Mouse (Mus musculus): ENCODE results near the gene Atp5f1. TPM values are rescaled to one million over a fixed set of nuclear protein-coding genes. Genes with fewer than 3 reads are reported as not detected.
"Not testable (repeated sequence)": the region's sequence is repeated elsewhere in the genome, so short reads cannot be mapped to it uniquely, and the experiment has no call there.

The Atp5f1 gene
- total RNA-seq, 2 experiments from 2014 or later: 256 to 269 TPM

GRCm38 (mm10) chr3:105932240-105933071, 27.4 kb downstream of the Atp5f1 start, which contains the start of gene I830077J02Rik:
Gene I830077J02Rik (minus strand): TSS chr3:105932664.
- DNase-seq (ENCODE audit: low spot score in 2 of 2): no peak
- intact Hi-C loops (cut with DNase I): no loop called here

GRCm38 (mm10) chr3:105931095-105931494, 28.8 kb downstream of the Atp5f1 start:
- intact Hi-C loops (cut with DNase I): no loop called here
- DNase-seq (ENCODE audit: low spot score in 2 of 2): no peak

GRCm38 (mm10) chr3:105929821-105930220, 30.1 kb downstream of the Atp5f1 start:
- DNase-seq (ENCODE audit: low spot score in 2 of 2): no peak
- intact Hi-C loops (cut with DNase I): no loop called here

- intact Hi-C loops (cut with DNase I): no loop called here
- DNase-seq (ENCODE audit: low spot score in 2 of 2): no peak
These were observed 31.1 kb downstream of the Atp5f1 start for GRCm38 (mm10) chr3:105928781-105929180.

GRCm38 (mm10) chr3:105928195-105928569, 31.7 kb downstream of the Atp5f1 start:
- intact Hi-C loops (cut with DNase I): no loop called here
- no peak for DNase-seq (ENCODE audit: low spot score in 2 of 2)

- no peak for DNase-seq (ENCODE audit: low spot score in 2 of 2)
- intact Hi-C loops (cut with DNase I): no loop called here
These were observed 32.2 kb downstream of the Atp5f1 start for GRCm38 (mm10) chr3:105927561-105928194.

GRCm38 (mm10) chr3:105924616-105925015, 35.3 kb downstream of the Atp5f1 start:
- intact Hi-C loops (cut with DNase I): no loop called here
- no peak for DNase-seq (ENCODE audit: low spot score in 2 of 2)

- intact Hi-C loops (cut with DNase I): no loop called here
- DNase-seq (ENCODE audit: low spot score in 2 of 2): no peak
These were observed 37.9 kb downstream of the Atp5f1 start for GRCm38 (mm10) chr3:105921959-105922358.

- intact Hi-C loops (cut with DNase I); DNase-seq (ENCODE audit: low spot score in 2 of 2): not testable (repeated sequence)
These were observed 39.2 kb downstream of the Atp5f1 start for GRCm38 (mm10) chr3:105920743-105921142.

GRCm38 (mm10) chr3:105918355-105918745, 41.5 kb downstream of the Atp5f1 start:
- no peak for DNase-seq (ENCODE audit: low spot score in 2 of 2)
- intact Hi-C loops (cut with DNase I): no loop called here

- no peak for DNase-seq (ENCODE audit: low spot score in 2 of 2)
- intact Hi-C loops (cut with DNase I): no loop called here
These were observed 42.1 kb downstream of the Atp5f1 start for GRCm38 (mm10) chr3:105917656-105918354.

GRCm38 (mm10) chr3:105916455-105916854, 43.4 kb downstream of the Atp5f1 start:
- DNase-seq (ENCODE audit: low spot score in 2 of 2); intact Hi-C loops (cut with DNase I): not testable (repeated sequence)

- intact Hi-C loops (cut with DNase I): no loop called here
- DNase-seq (ENCODE audit: low spot score in 2 of 2): no peak
These were observed 44.6 kb downstream of the Atp5f1 start for GRCm38 (mm10) chr3:105915281-105915680.

- intact Hi-C loops (cut with DNase I): no loop called here
- DNase-seq (ENCODE audit: low spot score in 2 of 2): no peak
These were observed 45.8 kb downstream of the Atp5f1 start for GRCm38 (mm10) chr3:105913839-105914681.

GRCm38 (mm10) chr3:105912097-105912880, 47.6 kb downstream of the Atp5f1 start:
- intact Hi-C loops (cut with DNase I): no loop called here
- DNase-seq (ENCODE audit: low spot score in 2 of 2): no peak

- DNase-seq (ENCODE audit: low spot score in 2 of 2): no peak
- intact Hi-C loops (cut with DNase I): no loop called here
These were observed 49.2 kb downstream of the Atp5f1 start for GRCm38 (mm10) chr3:105910519-105911190.

GRCm38 (mm10) chr3:105908976-105909375, 50.9 kb downstream of the Atp5f1 start:
- intact Hi-C loops (cut with DNase I): no loop called here

GRCm38 (mm10) chr3:105907956-105908655, 51.8 kb downstream of the Atp5f1 start:
- DNase-seq (ENCODE audit: low spot score in 2 of 2): no peak
- intact Hi-C loops (cut with DNase I): no loop called here

More at GRCm38 (mm10) chr3:105908976-105909375, 50.9 kb downstream of the Atp5f1 start:
- DNase-seq (ENCODE audit: low spot score in 2 of 2): no peak

Measured in left cerebral cortex, postnatal 36 days (tissue).